Mouse (Mus musculus) left cerebral cortex, adult 9 months (tissue): ENCODE results near the gene Tial1.

Experiments used
- DNase-seq, 2 experiments: peaks; one replicate each; pipeline ENCODE4 v3.0.0; 2022; ENCODE audit warnings: low spot score in 2 of 2

The Tial1 gene

DNA sequence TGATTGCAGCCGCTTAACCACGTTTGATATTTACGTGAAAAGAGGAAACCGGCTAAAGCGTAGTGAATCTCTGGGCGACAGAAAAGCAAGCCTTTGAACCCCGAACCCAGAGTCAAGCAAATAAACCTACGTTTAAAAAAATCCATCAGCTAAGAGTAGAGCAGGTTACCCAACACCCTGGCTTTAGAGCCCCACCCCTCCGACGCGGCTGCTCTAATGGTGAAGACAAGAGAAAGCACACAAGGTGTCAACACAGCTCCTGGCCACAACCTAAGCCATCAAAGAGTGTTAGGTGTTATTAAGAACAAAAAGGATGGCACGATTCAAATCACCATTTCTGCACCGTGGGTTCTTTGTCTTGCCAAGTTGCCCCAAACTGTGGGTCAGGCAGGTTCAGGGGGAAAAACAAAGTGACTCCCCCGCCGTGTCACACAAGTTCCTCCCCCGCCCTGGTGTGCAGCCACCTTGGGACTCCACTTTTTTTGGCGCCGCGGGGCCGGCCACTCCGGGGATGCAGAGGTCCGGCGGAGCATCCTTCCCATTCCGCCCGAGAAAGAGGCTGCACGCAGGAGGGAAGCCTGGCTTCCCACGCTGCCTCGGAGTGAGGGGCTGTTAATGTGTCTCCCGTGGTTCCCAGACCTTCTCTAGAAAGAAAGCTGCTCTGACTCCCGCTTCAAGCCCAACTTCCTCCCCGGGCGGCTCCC, 44.1 kb downstream of the Tial1 start:
- DNase-seq, result no peak

GRCm38 (mm10) chr7:128416664-128417063, 44.9 kb downstream of the Tial1 start:
- DNase-seq, result no peak

GRCm38 (mm10) chr7:128414433-128414832, 47.1 kb downstream of the Tial1 start:
- no peak for DNase-seq

DNA sequence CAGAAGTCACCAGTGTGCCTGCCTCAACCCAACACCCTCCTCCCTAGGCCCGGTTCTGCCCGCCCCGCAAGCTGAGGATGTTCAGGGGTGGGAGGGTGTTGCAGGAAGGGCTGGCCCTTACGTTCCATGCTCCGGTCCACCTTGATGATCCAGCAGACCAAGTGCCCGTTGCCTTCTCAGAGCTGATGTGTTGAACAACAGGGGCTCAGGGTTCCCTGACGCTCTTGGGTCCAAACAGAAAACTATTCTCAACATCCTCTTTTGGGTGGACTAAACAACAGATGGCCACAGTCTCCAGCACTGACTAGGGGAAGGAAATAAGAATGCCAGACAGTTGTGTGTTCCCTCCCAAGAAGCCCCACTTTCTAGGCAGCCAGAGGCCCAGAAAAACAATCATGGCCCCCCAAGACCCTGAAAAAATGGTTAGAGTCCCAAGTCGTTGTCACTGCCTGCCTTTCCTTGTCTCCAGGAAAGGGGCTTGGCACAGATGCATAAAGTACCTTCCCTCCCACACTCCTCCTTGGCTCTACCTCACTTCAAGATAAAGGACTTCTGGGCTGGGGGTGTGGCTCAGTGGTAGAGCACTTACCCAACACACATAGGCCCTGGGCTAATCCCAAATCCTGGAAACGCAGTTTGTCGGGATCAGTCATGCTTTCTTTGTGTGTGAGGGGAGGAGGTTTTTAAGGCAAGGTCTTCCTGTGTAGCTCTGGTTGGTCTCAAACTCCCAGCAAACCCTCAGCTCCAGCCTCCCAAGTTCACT, 49.3 kb downstream of the Tial1 start:
- no peak for DNase-seq

GRCm38 (mm10) chr7:128410708-128411413, 50.7 kb downstream of the Tial1 start:
- DNase-seq, result no peak

- no peak for DNase-seq
These were observed 53.3 kb downstream of the Tial1 start for GRCm38 (mm10) chr7:128408265-128408664.

GRCm38 (mm10) chr7:128403988-128404387, 57.5 kb downstream of the Tial1 start:
- no peak for DNase-seq

DNA sequence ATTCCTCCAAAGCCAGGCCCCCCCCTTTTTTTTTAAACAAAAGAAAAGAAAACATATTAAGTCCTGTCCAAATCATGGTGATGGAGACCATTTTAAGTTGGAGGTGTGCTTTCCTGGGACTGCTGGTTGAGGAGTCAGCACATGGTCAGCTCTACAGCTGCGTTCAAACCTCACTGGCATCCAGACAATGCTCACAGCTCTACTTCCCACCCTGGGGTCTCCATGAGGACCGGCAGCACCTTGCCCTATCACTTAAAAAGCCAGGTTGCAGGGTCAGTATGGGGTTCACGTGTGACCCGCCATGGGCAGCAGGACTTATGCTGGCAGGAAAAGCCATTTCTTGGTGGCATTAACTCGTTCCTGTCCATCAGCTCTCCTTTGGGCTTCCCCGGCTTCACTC, 57.9 kb downstream of the Tial1 start:
- no peak for DNase-seq

- no peak for DNase-seq
These were observed 58.4 kb downstream of the Tial1 start for GRCm38 (mm10) chr7:128403128-128403527.

DNA sequence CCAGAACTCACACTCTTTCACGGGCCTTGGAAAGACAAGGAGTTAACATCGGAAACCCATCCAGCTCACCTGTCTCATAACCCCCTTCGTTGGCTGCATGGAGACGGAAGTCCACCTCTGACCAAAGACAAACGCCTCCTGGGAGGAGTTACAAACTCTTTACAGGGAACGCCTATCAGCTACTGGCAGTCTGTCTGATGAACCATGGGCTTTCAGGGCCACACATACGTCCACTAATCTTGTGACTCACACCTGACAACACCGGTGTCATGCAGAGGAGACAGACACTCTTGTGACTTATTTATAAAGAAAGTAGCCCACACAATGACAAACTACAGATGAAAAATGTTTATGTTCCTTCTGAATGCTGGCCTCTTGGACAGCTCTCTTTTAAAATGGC, 58.9 kb downstream of the Tial1 start:
- DNase-seq, result no peak

- DNase-seq, result no peak
These were observed 62.9 kb downstream of the Tial1 start for GRCm38 (mm10) chr7:128398664-128399063.

GRCm38 (mm10) chr7:128397066-128397465, 64.5 kb downstream of the Tial1 start:
- no peak for DNase-seq

DNA sequence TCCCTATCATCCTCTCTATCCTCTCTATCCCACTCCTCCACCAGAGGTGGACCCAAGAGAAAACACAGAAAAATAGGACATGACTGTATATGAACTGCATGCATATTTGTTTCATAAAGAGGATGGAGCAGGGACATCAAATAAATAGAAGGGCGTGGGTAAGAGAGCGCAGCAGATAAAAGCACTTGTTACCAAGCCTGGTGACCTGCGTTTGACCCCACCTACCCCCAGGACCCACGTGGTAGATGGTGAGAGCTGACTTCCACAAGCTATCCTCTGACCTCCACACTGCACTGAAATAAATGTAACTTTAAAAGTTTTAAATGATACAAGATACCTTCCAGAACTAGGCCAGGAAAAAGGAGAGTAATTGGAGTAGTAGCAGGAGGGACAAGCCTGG, 67.8 kb downstream of the Tial1 start:
- no peak for DNase-seq

DNA sequence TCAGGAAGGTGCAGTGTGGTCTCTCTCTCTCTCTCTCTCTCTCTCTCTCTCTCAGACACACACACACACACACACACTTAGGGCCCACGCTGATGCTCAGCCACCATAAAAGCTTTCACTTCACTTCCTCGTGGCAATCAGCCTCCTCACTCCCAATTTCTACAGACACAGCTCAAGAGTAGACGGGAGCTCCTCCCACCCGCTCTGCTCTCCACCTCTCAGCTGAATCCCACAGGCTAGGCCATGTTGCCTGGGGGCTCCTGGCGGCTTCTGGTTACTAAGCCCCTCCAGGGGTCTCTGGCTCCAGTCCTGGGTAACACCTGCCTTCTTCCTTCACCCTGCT, 68.6 kb downstream of the Tial1 start:
- DNase-seq, result no peak

DNA sequence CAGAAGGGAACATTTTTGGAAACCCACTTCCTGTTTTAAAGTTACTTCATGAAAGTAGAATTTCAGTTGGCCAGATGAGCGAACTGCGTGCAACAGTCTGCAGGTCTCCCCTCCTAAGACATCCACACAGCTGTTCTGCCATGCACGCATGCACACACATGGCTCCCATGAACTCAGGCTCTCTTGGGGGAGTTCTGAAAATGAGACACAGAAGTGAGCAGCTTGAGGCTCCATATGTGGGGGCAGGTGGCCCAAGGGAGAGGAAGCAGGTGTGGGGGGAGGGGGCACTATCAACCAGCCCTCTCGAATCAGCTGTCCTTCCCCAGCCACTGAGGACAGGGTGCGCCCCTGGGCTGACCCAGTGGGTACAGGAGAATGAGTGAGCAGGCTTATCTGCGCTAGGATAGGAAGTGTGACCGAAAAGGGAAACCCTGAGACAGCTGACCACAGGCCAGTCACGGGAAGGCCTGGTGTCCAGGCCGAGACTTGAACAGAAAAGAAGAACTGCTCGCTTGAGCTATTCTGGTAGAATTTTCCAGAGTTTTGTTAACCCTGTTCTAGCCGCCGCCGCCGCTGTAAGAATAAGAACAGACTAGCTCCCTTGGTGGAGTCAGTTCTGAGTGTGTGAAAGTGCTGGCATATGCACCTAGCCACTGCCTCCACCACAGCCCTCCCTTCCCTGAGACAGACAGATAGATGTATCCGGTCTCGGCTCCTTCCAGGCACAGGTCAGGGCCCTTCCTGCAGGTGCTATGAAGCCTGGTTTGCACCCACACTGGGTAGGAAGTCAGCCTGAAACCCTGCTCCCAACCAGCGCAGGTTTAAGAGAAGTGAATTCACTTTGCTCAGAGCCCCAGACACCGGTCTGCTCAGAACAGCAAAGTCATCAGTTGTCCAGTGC, 69.2 kb downstream of the Tial1 start:
- peak; percentile 18 to 45 for DNase-seq

- no peak for DNase-seq
These were observed 70.1 kb downstream of the Tial1 start for GRCm38 (mm10) chr7:128391267-128392057.
